Mouse (Mus musculus): ENCODE results near the gene Fut8. TPM values are rescaled to one million over a fixed set of nuclear protein-coding genes. Genes with fewer than 3 reads are reported as not detected.

Fut8 gene
- total and polyA plus RNA-seq, 3 experiments, result 60.6 to 124 (median 86.0) TPM

DNA sequence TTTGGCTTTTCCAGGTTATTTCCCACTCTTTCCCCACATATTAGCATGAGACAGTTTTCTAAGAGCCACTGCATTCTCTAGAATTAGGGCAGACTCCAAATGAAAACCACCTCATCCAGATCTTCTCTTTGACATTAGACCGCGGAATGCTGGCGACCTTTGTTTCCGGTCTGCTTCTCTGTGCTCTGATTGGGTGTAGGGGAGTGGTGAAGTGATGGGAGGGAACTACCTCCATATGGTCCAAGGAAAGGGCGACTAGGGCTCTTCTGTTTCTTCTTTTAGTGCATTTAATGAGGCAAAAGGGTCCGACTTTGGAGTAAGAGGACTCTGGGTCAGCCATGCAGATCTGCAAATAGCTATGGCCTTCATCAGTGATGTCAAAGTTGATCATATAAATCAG is 278.9 kb downstream of the Fut8 start:
- Histone ChIP-seq H3K9ac (ENCODE audit: insufficient read depth, low read depth) (no peak overlapping the region), H3K4me3 (replicated peaks in 1 of 3; ENCODE audit: low read depth in 2 of 3, low read length in 2 of 3, poor library complexity in 1 of 3) (no peak overlapping the region), H3K79me2 (replicated peaks; ENCODE audit: control insufficient read depth, extremely low read depth, insufficient read depth, poor library complexity, severe bottlenecking) (no peaks in the 10 kb centered on the region), H3K36me3 (replicated peaks in 1 of 2; ENCODE audit: control insufficient read depth in 1 of 2, insufficient read depth in 1 of 2, low read length in 1 of 2) (no peaks in the 10 kb centered on the region), H3K27ac (ENCODE audit: insufficient read depth, low read depth) (no peak overlapping the region), H3K27me3 (replicated peaks) (no peaks in the 10 kb centered on the region), H3K9me3 (replicated peaks; ENCODE audit: low read length) (no peaks in the 10 kb centered on the region), H3K4me1 (ENCODE audit: control insufficient read depth in 1 of 2, insufficient read depth in 2 of 2) (no peaks in the 10 kb centered on the region), H3K4me2 (ENCODE audit: insufficient read depth, low read depth, poor library complexity, severe bottlenecking) (no peak overlapping the region)
- dilution Hi-C loops (cut with MboI; ENCODE audit: extremely low pct_ligation_motif_present, extremely low pct_unique_long_range_greater_than_20kb, low sequenced_read_pairs), result no loop called here
- DNase-seq (ENCODE audit: extremely low read depth), result no peak
- TF ChIP-seq E2F4 (IDR thresholded peaks at IDR 0.05; ENCODE audit: insufficient replicate concordance, low read depth, low read length), result no peak
- TF ChIP-seq JUND (conservative IDR thresholded peaks at IDR 0.05; ENCODE audit: low read depth, low read length), result no peak
- no peak for TF ChIP-seq SIN3A (IDR thresholded peaks at IDR 0.05; ENCODE audit: low read length)
- no peak for TF ChIP-seq KAT2A (IDR thresholded peaks at IDR 0.05; ENCODE audit: insufficient replicate concordance, low read length)
- no peak for TF ChIP-seq ZMIZ1 (IDR thresholded peaks at IDR 0.05; ENCODE audit: low read depth, low read length)
- no peak for TF ChIP-seq JUN (IDR thresholded peaks at IDR 0.05; ENCODE audit: insufficient read depth, low read depth, low read length)
- no peak for TF ChIP-seq ZKSCAN1 (IDR thresholded peaks at IDR 0.05; ENCODE audit: borderline replicate concordance, low read depth, low read length)
- no peak for TF ChIP-seq MXI1 (IDR thresholded peaks at IDR 0.05; ENCODE audit: low read depth, low read length)
- TF ChIP-seq PAX5 (IDR thresholded peaks at IDR 0.05; ENCODE audit: low read length), result no peak
- no peak for TF ChIP-seq MAFK (IDR thresholded peaks at IDR 0.05; ENCODE audit: insufficient replicate concordance, low read length)
- no peak for TF ChIP-seq CHD2 (IDR thresholded peaks at IDR 0.05; ENCODE audit: low read length)
- TF ChIP-seq USF1 (IDR thresholded peaks at IDR 0.05; ENCODE audit: low read depth, low read length), result no peak
- no peak for TF ChIP-seq BHLHE40 (IDR thresholded peaks at IDR 0.05; ENCODE audit: low read depth, low read length)
- TF ChIP-seq TBP (conservative IDR thresholded peaks at IDR 0.05; ENCODE audit: low read depth, low read length), result no peak
- TF ChIP-seq POLR2AphosphoS2 (IDR thresholded peaks at IDR 0.05; ENCODE audit: low read depth, low read length), result no peak
- no peak for TF ChIP-seq ZNF384 (IDR thresholded peaks at IDR 0.05; ENCODE audit: low read depth, low read length)
- TF ChIP-seq TCF12 (IDR thresholded peaks at IDR 0.05; ENCODE audit: low read depth, low read length), result no peak
- no peak for TF ChIP-seq CTCF (conservative IDR thresholded peaks at IDR 0.05 in 1 of 2, IDR thresholded peaks at IDR 0.05 in 1 of 2; ENCODE audit: low read depth in 2 of 2, low read length in 2 of 2)
- in situ Hi-C loops (cut with MboI; ENCODE audit: low pct_ligation_motif_present, low pct_unique_long_range_greater_than_20kb, low sequenced_read_pairs), result no loop called here

DNA sequence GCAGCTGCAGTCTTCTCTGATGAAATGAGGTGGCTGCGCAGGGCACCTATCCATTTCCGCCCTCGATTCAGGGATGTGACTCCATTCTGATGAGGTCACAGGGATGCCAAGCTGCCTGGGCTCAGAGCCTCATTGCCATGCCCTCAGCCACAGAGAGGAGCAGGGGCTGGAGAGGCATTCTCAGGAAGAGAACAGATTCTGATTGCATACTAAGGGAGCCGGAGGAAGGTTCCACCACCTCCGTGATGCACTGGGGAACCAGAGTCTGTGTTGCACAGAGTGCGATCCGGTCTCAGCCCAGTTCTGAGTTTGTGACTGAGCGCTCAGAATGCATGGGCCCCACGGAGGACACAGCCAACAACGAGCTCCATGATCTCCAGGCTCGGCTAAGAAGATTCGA is 279.8 kb downstream of the Fut8 start:
- no peak overlapping the region for H3K4me3 ChIP-seq (replicated peaks in 1 of 3; ENCODE audit: low read depth in 2 of 3, low read length in 2 of 3, poor library complexity in 1 of 3)
- H3K79me2 ChIP-seq (replicated peaks; ENCODE audit: control insufficient read depth, extremely low read depth, insufficient read depth, poor library complexity, severe bottlenecking), result no peaks in the 10 kb centered on the region
- dilution Hi-C loops (cut with MboI; ENCODE audit: extremely low pct_ligation_motif_present, extremely low pct_unique_long_range_greater_than_20kb, low sequenced_read_pairs) (no loop called here), in situ Hi-C loops (cut with MboI; ENCODE audit: low pct_ligation_motif_present, low pct_unique_long_range_greater_than_20kb, low sequenced_read_pairs) (no loop called here)
- no peaks in the 10 kb centered on the region for H3K27me3 ChIP-seq (replicated peaks)
- H3K4me2 ChIP-seq (ENCODE audit: insufficient read depth, low read depth, poor library complexity, severe bottlenecking), result no peak overlapping the region
- H3K9me3 ChIP-seq (replicated peaks; ENCODE audit: low read length), result no peaks in the 10 kb centered on the region
- H3K9ac ChIP-seq (ENCODE audit: insufficient read depth, low read depth), result no peak overlapping the region
- H3K36me3 ChIP-seq (replicated peaks in 1 of 2; ENCODE audit: control insufficient read depth in 1 of 2, insufficient read depth in 1 of 2, low read length in 1 of 2), result no peaks in the 10 kb centered on the region
- TF ChIP-seq CTCF (conservative IDR thresholded peaks at IDR 0.05 in 1 of 2, IDR thresholded peaks at IDR 0.05 in 1 of 2; ENCODE audit: low read depth in 2 of 2, low read length in 2 of 2) (no peak), HCFC1 (IDR thresholded peaks at IDR 0.05; ENCODE audit: low read depth, low read length) (no peak), CHD1 (IDR thresholded peaks at IDR 0.05; ENCODE audit: low read depth, low read length) (no peak), RAD21 (IDR thresholded peaks at IDR 0.05; ENCODE audit: low read depth, low read length) (no peak)
- DNase-seq (ENCODE audit: extremely low read depth), result no peak
- H3K4me1 ChIP-seq (ENCODE audit: control insufficient read depth in 1 of 2, insufficient read depth in 2 of 2), result no peaks in the 10 kb centered on the region
- no peak overlapping the region for H3K27ac ChIP-seq (ENCODE audit: insufficient read depth, low read depth)

Data from CH12.LX (cell line).